Mouse (Mus musculus): ENCODE results near the gene Mup17. TPM values are rescaled to one million over a fixed set of nuclear protein-coding genes. Genes with fewer than 3 reads are reported as not detected.

The Mup17 gene
- polyA plus RNA-seq (2015; fragmentation: Nextera tagmentation; extraction: Ambion mirVana), result not detected in 2 replicates

DNA sequence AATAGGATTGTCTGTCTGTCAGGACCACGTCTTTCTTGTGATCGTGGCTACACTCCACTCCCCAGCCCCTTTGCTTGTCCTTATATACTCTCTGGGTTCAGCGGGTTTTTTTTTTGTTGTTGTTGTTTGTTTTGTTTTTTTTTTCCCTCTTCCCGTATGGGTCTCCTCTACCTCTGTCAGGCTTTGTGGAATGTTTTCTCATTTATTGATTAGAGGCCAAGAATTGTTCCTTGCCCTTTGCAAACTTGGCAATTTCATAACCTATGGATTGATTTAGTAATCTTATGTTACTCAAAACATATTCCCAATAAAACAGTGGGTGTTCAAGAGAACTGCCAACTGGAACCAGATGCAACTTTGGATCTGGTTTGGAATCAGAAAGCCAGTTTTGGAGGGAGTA lies at the start of gene Mup17:
Mup17 (minus strand) TSS at position 101 of the 400 bp plus-strand sequence.

Other genes starting within 250 kb of the Mup17 start
- gene Mup15, start 156.1 kb downstream of the Mup17 start, polyA plus RNA-seq (2015; fragmentation: Nextera tagmentation; extraction: Ambion mirVana), result not detected in 2 replicates
- not detected in 2 replicates for gene Mup16, start 76.3 kb downstream of the Mup17 start, polyA plus RNA-seq (2015; fragmentation: Nextera tagmentation; extraction: Ambion mirVana)
- gene Mup18, start 78.3 kb upstream of the Mup17 start, polyA plus RNA-seq (2015; fragmentation: Nextera tagmentation; extraction: Ambion mirVana), result not detected in 2 replicates
- not detected in 2 replicates for gene Mup19, start 186.4 kb upstream of the Mup17 start, polyA plus RNA-seq (2015; fragmentation: Nextera tagmentation; extraction: Ambion mirVana)
- gene Mup5, start 239.4 kb upstream of the Mup17 start, polyA plus RNA-seq (2015; fragmentation: Nextera tagmentation; extraction: Ambion mirVana), result not detected in 2 replicates

Data from urinary bladder, postnatal 0 days (tissue).